Mouse (Mus musculus) lung, embryonic 15.5 days (tissue): ENCODE results near the gene Kdm6b. TPM values are rescaled to one million over a fixed set of nuclear protein-coding genes. Genes with fewer than 3 reads are reported as not detected.
A peak's percentile ranks its signal among the peaks of the same experiment; 100 is the strongest.

Source experiments
- ATAC-seq: fragments of 200-750 bp; cut with Nextera tagmentation; 2 replicates; pipeline ENCODE4 v1.8.0; 2017; ENCODE audit warnings: moderate number of reproducible peaks, borderline replicate concordance; ENCODE audit not compliant: low FRiP score, low TSS enrichment; ENCODE audit errors: extremely low read depth
- H3K27ac ChIP-seq: fragments of 300-500 bp; sonication (generic); 2 replicates; pipeline ENCODE4 v1.5.1; 2015; ENCODE audit warnings: moderate library complexity, mild to moderate bottlenecking, inconsistent platforms
- H3K27me3 ChIP-seq: fragments of 300-500 bp; sonication (generic); 2 replicates; pipeline ENCODE4 v1.6.1; 2015; ENCODE audit warnings: inconsistent platforms
- H3K36me3 ChIP-seq: fragments of 300-500 bp; sonication (generic); 2 replicates; pipeline ENCODE4 v1.6.1; 2015; ENCODE audit warnings: inconsistent platforms
- H3K4me1 ChIP-seq: fragments of 300-500 bp; sonication (generic); 2 replicates; pipeline ENCODE4 v1.6.1; 2015; ENCODE audit warnings: inconsistent platforms
- H3K4me2 ChIP-seq: fragments of 300-500 bp; sonication (generic); 2 replicates; pipeline ENCODE4 v1.6.1; 2015; ENCODE audit warnings: inconsistent platforms, mild to moderate bottlenecking, moderate library complexity
- H3K4me3 ChIP-seq: fragments of 300-500 bp; sonication (generic); 2 replicates; pipeline ENCODE4 v1.5.1; 2015; ENCODE audit warnings: mild to moderate bottlenecking, inconsistent platforms
- H3K9ac ChIP-seq: fragments of 300-500 bp; sonication (generic); 2 replicates; pipeline ENCODE4 v1.6.1; 2015; ENCODE audit warnings: inconsistent platforms
- H3K9me3 ChIP-seq: fragments of 300-500 bp; sonication (generic); 2 replicates; pipeline ENCODE4 v1.6.1; 2016; ENCODE audit warnings: inconsistent platforms
- WGBS: fragments of 180-500 bp; shearing (Covaris S2); methylation state at CpG from one replicate; pipeline ENCODE4 v1.1.7; 2015; 5-methylcytosine and 5-hydroxymethylcytosine counted together
- polyA plus RNA-seq: library from polyadenylated mRNA; unstranded; fragments of >200 nt; fragmentation: Nextera tagmentation; extraction: Ambion mirVana; gene quantifications from 2 replicates; pipeline ENCODE4 v1.2.1, GENCODE M21; 2015

Gene Kdm6b
- polyA plus RNA-seq, 1 experiment from 2014 or later, result 23.4 TPM

GRCm38 (mm10) chr11:69403691-69404594, 9.5 kb downstream of the Kdm6b start:
- H3K4me3 ChIP-seq, result no peak overlapping the region
- 89% methylated on average over 38 of the region's 38 CpGs for WGBS
- no peaks in the 10 kb centered on the region for H3K27me3 ChIP-seq
- H3K4me2 ChIP-seq, result no peak overlapping the region
- no peak overlapping the region for H3K27ac ChIP-seq
- H3K4me1 ChIP-seq, result peaks cover 24% of the 10 kb centered on the region
- H3K36me3 ChIP-seq, result peaks cover 77% of the 10 kb centered on the region
- H3K9ac ChIP-seq, result no peak overlapping the region
- H3K9me3 ChIP-seq, result no peaks in the 10 kb centered on the region
- ATAC-seq, result no peak

- peaks cover 30% of the 10 kb centered on the region for H3K4me1 ChIP-seq
- H3K9ac ChIP-seq, result no peak overlapping the region
- H3K27me3 ChIP-seq, result no peaks in the 10 kb centered on the region
- H3K27ac ChIP-seq, result no peak overlapping the region
- no peaks in the 10 kb centered on the region for H3K9me3 ChIP-seq
- H3K36me3 ChIP-seq, result peaks cover 66% of the 10 kb centered on the region
- 82% methylated on average over 12 of the region's 12 CpGs for WGBS
- H3K4me3 ChIP-seq, result no peak overlapping the region
- no peak overlapping the region for H3K4me2 ChIP-seq
- ATAC-seq, result no peak
Observed at GRCm38 (mm10) chr11:69401987-69402386, 11.5 kb downstream of the Kdm6b start.

- Histone ChIP-seq H3K36me3 (peaks cover 59% of the 10 kb centered on the region), H3K9ac (no peak overlapping the region), H3K9me3 (no peaks in the 10 kb centered on the region), H3K27ac (no peak overlapping the region), H3K27me3 (no peaks in the 10 kb centered on the region), H3K4me2 (no peak overlapping the region), H3K4me1 (peaks cover 36% of the 10 kb centered on the region), H3K4me3 (no peak overlapping the region)
- ATAC-seq, result peak; percentile 75
- WGBS, result 19% methylated on average over 22 of the region's 22 CpGs
Observed at GRCm38 (mm10) chr11:69401210-69401637, 12.3 kb downstream of the Kdm6b start.

DNA sequence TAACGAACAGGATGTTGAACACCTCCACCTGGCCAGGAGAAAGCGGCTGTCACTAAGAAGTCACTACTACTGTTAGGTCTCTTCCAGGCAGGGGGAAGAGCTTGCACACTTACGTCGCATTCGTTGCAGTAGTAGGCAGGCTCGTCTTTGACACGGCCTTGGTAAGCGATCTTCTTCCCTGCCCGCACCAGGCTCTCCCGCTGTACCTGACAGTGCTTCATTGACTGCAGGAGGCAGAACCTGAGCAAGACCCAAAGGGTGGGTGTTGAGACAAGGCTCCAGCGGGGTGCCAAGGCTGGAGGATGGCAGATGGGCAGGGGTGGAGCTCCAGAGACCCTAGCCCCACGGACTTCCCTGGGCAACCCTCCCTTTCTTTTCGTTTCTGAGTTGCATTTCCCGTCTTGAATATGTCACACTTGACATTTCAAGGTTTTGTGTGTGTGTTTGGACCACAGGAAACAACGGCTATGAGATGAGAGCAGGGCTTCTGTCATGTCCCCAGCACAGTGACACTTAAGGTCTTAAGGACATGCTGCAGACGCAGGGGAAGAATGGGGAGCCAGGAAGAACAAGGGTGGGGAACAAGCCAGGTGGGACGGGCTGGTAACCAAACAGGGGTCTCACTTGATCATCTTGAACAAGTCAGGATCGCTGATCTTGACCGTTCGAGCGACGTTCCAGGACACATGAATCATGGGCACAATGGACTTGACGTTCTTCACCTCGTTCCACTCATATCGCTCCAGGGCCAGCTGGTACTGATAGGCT, 13.2 kb downstream of the Kdm6b start:
- Histone ChIP-seq H3K9ac (no peak overlapping the region), H3K4me2 (peak overlapping the region; percentile 45), H3K36me3 (peaks cover 49% of the 10 kb centered on the region), H3K27me3 (no peaks in the 10 kb centered on the region), H3K9me3 (no peaks in the 10 kb centered on the region), H3K4me1 (peaks cover 36% of the 10 kb centered on the region), H3K4me3 (peak overlapping the region; percentile 11), H3K27ac (0 out of 2 replicates have a peak overlapping the region, but pooled peaks have one; percentile 11)
- 75% methylated on average over 25 of the region's 25 CpGs for WGBS
- no peak for ATAC-seq

DNA sequence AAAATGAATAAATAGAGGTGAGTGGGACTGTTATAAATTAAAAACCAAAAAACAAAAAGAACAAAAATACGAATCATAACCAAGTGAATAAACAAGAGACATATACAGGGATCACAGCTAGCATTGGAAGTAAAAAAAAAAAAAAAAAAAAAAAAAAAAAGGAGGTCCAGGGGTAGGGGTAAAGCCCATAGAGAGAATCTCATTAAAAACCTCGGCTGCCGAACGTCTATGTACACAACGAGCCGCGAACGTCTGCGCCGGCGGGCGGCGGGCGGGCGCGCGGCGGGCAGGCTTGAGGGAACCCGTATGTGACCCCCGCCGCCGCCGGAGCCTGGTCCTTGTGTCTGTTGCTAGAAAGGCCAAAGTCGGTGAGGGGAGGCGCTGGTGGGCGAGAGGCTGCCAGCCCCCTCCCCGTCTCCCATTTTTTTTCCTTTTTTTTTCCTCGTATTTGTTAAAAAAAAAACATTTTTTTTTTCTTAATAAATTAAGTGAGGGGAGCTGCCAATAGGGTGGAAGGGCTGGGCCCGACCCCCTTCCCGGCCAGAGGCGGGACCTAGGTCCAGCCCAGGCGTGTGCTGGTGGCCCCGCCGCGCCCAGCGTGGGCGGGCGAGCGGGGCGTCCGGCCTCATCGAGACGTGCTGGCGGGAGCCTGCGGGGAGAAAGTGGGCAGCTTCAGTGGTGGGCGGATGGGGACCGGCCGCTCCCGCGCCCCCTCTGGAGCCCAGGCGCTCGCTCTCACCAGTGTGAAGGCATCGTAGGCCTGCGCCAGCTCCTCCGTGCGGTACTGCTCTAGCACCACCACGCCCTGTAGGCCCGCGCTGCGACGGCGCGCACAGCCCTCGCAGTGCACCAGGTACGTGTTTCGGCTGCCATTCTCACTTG, 14.0 kb downstream of the Kdm6b start:
- ATAC-seq, result no peak
- Histone ChIP-seq H3K9me3 (no peaks in the 10 kb centered on the region), H3K27ac (0 out of 2 replicates have a peak overlapping the region, but pooled peaks have one; percentile 11), H3K4me3 (peak overlapping the region; percentile 11), H3K36me3 (peaks cover 41% of the 10 kb centered on the region), H3K27me3 (no peaks in the 10 kb centered on the region), H3K4me2 (peak overlapping the region; percentile 68), H3K9ac (no peak overlapping the region), H3K4me1 (peaks cover 36% of the 10 kb centered on the region)
- 28% methylated on average over 64 of the region's 66 CpGs for WGBS

- H3K9me3 ChIP-seq, result no peaks in the 10 kb centered on the region
- peak overlapping the region; percentile 93 for H3K9ac ChIP-seq
- 38% methylated on average over 21 of the region's 21 CpGs for WGBS
- peak overlapping the region; percentile 97 for H3K27ac ChIP-seq
- no peak for ATAC-seq
- H3K27me3 ChIP-seq, result no peaks in the 10 kb centered on the region
- H3K36me3 ChIP-seq, result peaks cover 33% of the 10 kb centered on the region
- H3K4me3 ChIP-seq, result peak overlapping the region; percentile 69
- peak overlapping the region; percentile 68 for H3K4me2 ChIP-seq
- H3K4me1 ChIP-seq, result peaks cover 42% of the 10 kb centered on the region
Observed at GRCm38 (mm10) chr11:69398486-69399200, 14.8 kb downstream of the Kdm6b start.

DNA sequence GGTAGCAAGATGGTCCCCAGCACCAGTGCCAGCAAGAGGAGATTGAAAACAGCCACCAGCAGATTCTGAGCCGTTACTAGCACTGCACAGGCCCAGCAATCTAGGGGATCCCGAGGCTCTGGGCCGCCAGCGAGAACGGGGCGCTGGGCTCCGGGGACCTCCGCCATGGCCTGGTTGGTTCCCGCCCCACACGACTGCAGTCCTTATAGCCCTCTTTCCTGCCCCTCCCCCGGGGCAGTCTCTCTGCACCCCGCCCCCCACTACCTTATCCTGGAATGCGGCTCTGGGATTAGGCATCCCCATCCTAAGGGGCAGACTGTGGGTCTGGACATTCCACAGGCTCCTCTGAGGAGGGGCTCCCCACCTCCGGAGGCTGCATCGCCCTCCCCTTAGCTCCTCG, 15.4 kb downstream of the Kdm6b start, which contains the start of gene Tmem88:
Tmem88 (minus strand) TSS at position 176 of the 400 bp plus-strand sequence.
- Histone ChIP-seq H3K9me3 (no peaks in the 10 kb centered on the region), H3K36me3 (peaks cover 28% of the 10 kb centered on the region), H3K9ac (peak within 1 kb of the TSS; percentile 93), H3K4me1 (peaks cover 42% of the 10 kb centered on the region), H3K4me3 (peak within 1 kb of the TSS; percentile 69), H3K27ac (peak within 1 kb of the TSS; percentile 97), H3K4me2 (peak within 1 kb of the TSS; percentile 68), H3K27me3 (no peaks in the 10 kb centered on the region)
- no peak for ATAC-seq
- 7% methylated on average over 13 of the region's 16 CpGs for WGBS

DNA sequence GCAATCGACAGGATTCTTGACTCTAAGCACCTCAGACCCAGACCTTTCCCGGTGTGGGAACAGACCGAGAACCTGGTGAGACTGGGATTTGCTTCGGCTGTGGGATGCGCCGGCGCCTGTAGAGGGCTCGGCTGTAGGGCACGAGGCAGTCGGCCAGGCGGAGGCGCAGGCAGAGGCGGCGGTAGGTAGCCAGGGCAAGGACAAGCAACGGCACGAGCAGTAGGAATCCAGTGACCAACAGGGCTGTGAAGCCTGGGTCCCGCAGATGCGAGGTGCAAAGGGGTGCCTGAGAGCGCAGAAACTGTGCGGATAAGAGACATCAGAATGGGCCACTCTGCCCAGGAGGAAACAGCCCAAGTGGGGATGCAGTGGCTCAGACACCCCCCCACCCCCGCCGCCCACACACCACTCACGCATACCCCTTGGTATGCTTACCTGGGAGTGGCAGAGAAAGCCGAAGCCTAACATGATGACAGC, 15.9 kb downstream of the Kdm6b start:
- WGBS, result 13% methylated on average over 24 of the region's 24 CpGs
- Histone ChIP-seq H3K4me1 (peaks cover 42% of the 10 kb centered on the region), H3K36me3 (peaks cover 24% of the 10 kb centered on the region), H3K27ac (peak overlapping the region; percentile 97), H3K4me3 (peak overlapping the region; percentile 69), H3K9me3 (no peaks in the 10 kb centered on the region), H3K4me2 (peak overlapping the region; percentile 68), H3K9ac (peak overlapping the region; percentile 93), H3K27me3 (no peaks in the 10 kb centered on the region)
- ATAC-seq, result no peak

DNA sequence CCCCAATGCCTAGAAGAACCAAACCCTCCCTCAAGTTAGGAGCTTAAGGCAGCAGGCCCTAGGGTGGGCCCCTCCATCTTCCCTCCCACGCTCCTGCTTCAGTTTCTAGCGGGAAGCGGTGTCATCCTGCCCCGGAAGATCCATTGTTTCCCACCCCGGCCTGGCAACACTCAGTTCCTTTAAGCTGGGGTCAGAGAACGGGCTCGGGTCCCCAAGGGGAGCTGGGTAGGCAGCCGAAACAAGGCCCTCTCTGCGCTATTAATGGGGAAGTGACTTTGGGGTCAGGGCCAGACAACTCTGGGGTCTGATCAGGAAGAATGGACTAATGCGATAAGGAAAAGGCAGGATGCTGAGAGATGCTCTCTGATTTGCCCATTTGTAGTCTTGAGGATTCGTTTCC, 16.7 kb downstream of the Kdm6b start:
- peak overlapping the region; percentile 93 for H3K9ac ChIP-seq
- peak overlapping the region; percentile 69 for H3K4me3 ChIP-seq
- 31% methylated on average over 11 of the region's 11 CpGs for WGBS
- peak overlapping the region; percentile 68 for H3K4me2 ChIP-seq
- ATAC-seq, result no peak
- peak overlapping the region; percentile 97 for H3K27ac ChIP-seq
- H3K9me3 ChIP-seq, result no peaks in the 10 kb centered on the region
- H3K27me3 ChIP-seq, result no peaks in the 10 kb centered on the region
- H3K4me1 ChIP-seq, result peaks cover 42% of the 10 kb centered on the region
- H3K36me3 ChIP-seq, result peaks cover 18% of the 10 kb centered on the region

GRCm38 (mm10) chr11:69395634-69396373, 17.7 kb downstream of the Kdm6b start:
- Histone ChIP-seq H3K4me1 (peaks cover 42% of the 10 kb centered on the region), H3K9me3 (no peaks in the 10 kb centered on the region), H3K36me3 (peaks cover 10% of the 10 kb centered on the region), H3K27ac (peak overlapping the region; percentile 97), H3K4me2 (peak overlapping the region; percentile 68), H3K27me3 (no peaks in the 10 kb centered on the region), H3K9ac (peak overlapping the region; percentile 93), H3K4me3 (peak overlapping the region; percentile 69)
- WGBS, result under 1% methylated on average over 48 of the region's 48 CpGs
- peak; percentile 86 for ATAC-seq
